Mouse (Mus musculus) monocyte, adult 5-6 weeks (primary cell): ENCODE measurements around the gene Ank3. TPM values are rescaled to one million over a fixed set of nuclear protein-coding genes. Genes with fewer than 3 reads are reported as not detected.

Experiments
- ATAC-seq: fragments of 153-309, 156-312 bp; replicated peaks from 2 replicates; pipeline ENCODE4 v1.8.0; 2017; ENCODE audit warnings: mild to moderate bottlenecking; ENCODE audit not compliant: low TSS enrichment, insufficient number of reproducible peaks, severe bottlenecking, poor library complexity, low FRiP score
- total RNA-seq: library from RNA; stranded (forward); fragments of 200-1000, 200-491, 200-594 nt; gene quantifications from 3 replicates; pipeline ENCODE4 v1.2.3, GENCODE M21; 2017

Ank3 gene
- total RNA-seq, 1 experiment from 2014 or later, result not detected

GRCm38 (mm10) chr10:70065191-70065590 is 666.6 kb downstream of the Ank3 start:
- no peak for ATAC-seq

GRCm38 (mm10) chr10:70066497-70067168 is 668.1 kb downstream of the Ank3 start:
- ATAC-seq, result no peak

- ATAC-seq, result no peak
Observed at GRCm38 (mm10) chr10:70067169-70068115, 668.9 kb downstream of the Ank3 start.

- no peak for ATAC-seq
Observed at GRCm38 (mm10) chr10:70069321-70069720, 670.7 kb downstream of the Ank3 start.

DNA sequence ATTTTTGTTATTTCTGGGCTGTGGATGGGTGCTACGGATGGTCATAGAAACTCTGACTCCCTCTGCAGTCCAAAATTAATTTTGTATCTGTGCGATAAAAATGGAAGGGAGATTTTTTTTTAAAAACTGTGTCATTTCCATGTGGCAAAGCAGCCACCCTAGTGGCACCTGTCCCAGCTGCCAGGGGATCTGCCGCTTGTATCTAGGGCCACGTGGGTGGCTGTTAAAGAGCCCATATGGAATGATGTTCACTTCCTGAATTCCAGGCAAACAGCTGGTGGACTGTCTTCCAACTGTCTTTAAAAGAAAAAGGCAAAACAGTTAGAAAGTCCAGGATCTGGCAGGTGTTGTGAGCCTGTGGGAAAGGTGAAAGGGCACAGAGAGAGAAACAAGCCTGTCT is 672.8 kb downstream of the Ank3 start:
- ATAC-seq, result no peak

Other genes with a start within 250 kb of the Ank3 start
- 0.85 to 4.8 TPM (median 0.95 TPM) in 3 replicates for gene Rhobtb1, start 247.3 kb upstream of the Ank3 start, total RNA-seq
- not detected in 3 replicates for gene A930033H14Rik, start 185.7 kb upstream of the Ank3 start, total RNA-seq
- 4.1 to 6.8 TPM (median 6.3 TPM) in 3 replicates for gene Cdk1, start 45.8 kb upstream of the Ank3 start, total RNA-seq